Mouse (Mus musculus) lung, postnatal 0 days (tissue): ENCODE measurements around the gene Zbtb16.

ENCODE experiments used
- CTCF ChIP-seq: IDR thresholded peaks from 2 replicates; pipeline ENCODE4 v1.5.1; 2016; ENCODE audit warnings: antibody characterized with exemption, mild to moderate bottlenecking
- EP300 ChIP-seq: IDR thresholded peaks from 2 replicates; pipeline ENCODE4 v1.6.1; 2016; ENCODE audit warnings: antibody characterized with exemption, mild to moderate bottlenecking, control low read depth

GRCm38 (mm10) chr9:48735466-48736312, 100.3 kb downstream of the Zbtb16 start:
- TF ChIP-seq EP300 (no peak), CTCF (peak; percentile 49)
